Mouse (Mus musculus) cerebellum, postnatal 14 days (tissue): ENCODE data around the gene Krtap1-3.

Experiments
- DNase-seq, 2 experiments: peaks; one replicate each; pipeline ENCODE4 v3.0.0; 2021; ENCODE audit warnings: mixed read lengths in 2 of 2

Gene Krtap1-3

GRCm38 (mm10) chr11:99557976-99558745, 33.0 kb downstream of the Krtap1-3 start:
- DNase-seq: no peak

- no peak for DNase-seq
These were observed 34.4 kb downstream of the Krtap1-3 start, which contains the start of gene Krtap3-2 for GRCm38 (mm10) chr11:99556753-99557152. Gene Krtap3-2, minus strand, starts transcription at chr11:99556853.

- no peak for DNase-seq
These were observed 34.9 kb downstream of the Krtap1-3 start for GRCm38 (mm10) chr11:99556195-99556594.

GRCm38 (mm10) chr11:99550765-99551164, 40.4 kb downstream of the Krtap1-3 start, which contains the start of gene Krtap3-3:
Gene Krtap3-3, minus strand, starts transcription at chr11:99550865.
- no peak for DNase-seq

DNA sequence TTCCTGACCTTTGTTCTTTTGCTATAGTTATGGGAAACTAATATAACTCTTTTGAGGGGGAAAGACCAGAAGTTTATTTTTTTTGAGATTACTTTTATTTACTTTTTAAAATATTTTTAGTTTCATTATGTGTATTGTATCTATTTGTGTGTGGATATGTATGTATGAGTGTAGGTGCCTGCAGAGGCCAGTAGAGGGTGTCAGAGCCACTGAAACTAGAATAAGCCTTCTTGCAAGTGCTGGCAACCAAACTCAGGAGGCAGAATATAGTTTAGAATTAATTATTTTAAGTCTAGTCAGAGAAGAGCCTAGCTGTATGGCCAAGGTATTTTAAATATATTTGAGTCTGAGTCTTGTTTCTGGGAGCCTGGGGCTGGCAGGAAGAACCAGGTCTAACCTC, 43.2 kb downstream of the Krtap1-3 start:
- DNase-seq: no peak
